Mouse (Mus musculus) bone marrow macrophage, adult 2 months (primary cell): ENCODE measurements around the gene Elovl1. TPM values are rescaled to one million over a fixed set of nuclear protein-coding genes. Genes with fewer than 3 reads are reported as not detected.
A peak's percentile ranks its signal among the peaks of the same experiment; 100 is the strongest.

ENCODE experiments used
- H3K27ac ChIP-seq: 2 replicates; pipeline ENCODE4 v1.5.1; 2012; ENCODE audit warnings: low read depth, low read length; ENCODE audit not compliant: insufficient read depth
- H3K4me1 ChIP-seq: 2 replicates; pipeline ENCODE4 v1.6.1; 2012; ENCODE audit warnings: low read length; ENCODE audit not compliant: control insufficient read depth, insufficient read depth
- H3K4me3 ChIP-seq: 2 replicates; pipeline ENCODE4 v1.5.1; 2012; ENCODE audit warnings: mild to moderate bottlenecking, low read length, moderate library complexity; ENCODE audit not compliant: insufficient read depth
- CTCF ChIP-seq: IDR thresholded peaks from 2 replicates; pipeline ENCODE4 v1.5.1; 2012; ENCODE audit warnings: low read depth, mild to moderate bottlenecking, low read length, moderate library complexity
- POLR2A ChIP-seq: IDR thresholded peaks from 2 replicates; pipeline ENCODE4 v1.6.1; 2012; ENCODE audit warnings: mild to moderate bottlenecking, low read depth, low read length, borderline replicate concordance
- polyA plus RNA-seq: library from polyadenylated mRNA; stranded (reverse); fragments of >200 nt; gene quantifications from 2 replicates; pipeline ENCODE4 v1.2.4, GENCODE M21; 2012; ENCODE audit not compliant: missing spikeins, insufficient read depth, insufficient read length

Gene Elovl1
- polyA plus RNA-seq, 1 experiment = 117 TPM

DNA sequence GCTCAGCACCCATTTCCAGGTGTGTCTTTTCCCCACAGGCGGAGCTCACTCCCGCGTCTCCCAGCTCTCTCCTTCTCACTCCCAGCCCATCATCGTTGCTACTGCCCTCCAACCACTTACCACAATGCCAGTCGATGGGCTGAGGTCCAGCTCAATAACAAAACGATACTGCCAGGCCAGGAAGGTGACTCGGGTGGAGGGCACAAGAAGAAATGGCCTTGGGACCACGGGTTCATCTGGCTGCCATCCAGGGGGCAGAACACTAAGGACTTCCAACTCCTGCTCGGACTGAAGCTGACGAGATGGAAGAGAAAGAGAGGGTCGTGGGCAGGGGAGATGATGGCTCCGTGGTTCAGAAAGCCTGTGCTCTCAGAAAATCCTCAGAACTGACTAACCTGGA lies 25.2 kb upstream of the Elovl1 start:
- Histone ChIP-seq H3K4me3 (no peak overlapping the region), H3K4me1 (no peaks in the 10 kb centered on the region), H3K27ac (no peak overlapping the region)
- no peak for TF ChIP-seq CTCF
- TF ChIP-seq POLR2A = no peak

DNA sequence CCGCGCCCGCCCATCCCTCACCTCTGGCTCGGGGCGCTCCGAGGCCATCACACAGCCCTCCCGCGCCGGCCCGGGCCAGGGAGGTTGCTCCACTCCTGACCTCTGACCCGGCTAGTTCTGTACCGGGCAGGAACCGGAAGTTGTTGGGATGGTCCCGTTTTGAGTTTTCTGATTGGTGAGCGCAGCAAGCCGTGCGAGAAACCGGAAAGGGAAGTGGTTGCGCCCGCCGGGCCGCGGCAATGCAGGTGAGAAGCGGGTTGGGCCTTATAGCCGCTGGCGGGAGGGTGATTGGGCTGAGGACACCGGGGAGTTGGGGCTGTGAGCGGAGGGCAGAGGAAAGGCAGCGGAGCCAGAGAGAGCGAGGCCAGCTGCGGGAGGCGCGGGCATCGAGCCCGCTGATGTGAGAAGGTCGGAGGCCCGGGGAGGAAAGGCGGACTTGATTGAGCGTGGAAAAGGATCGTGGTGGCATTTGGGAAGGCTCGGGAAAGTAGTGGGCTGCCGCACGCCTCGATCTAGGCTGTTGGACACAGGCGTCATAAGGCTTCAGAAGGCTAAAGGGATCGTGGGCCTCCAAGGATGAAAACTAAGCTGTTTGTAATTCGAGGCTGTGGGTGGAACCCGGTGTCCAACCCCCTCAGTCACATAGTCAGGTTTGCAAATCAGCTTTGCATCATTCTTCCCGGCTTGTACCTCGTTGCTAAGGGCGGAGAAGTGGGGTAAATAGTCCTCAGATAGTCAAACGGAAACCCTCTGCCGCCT lies 18.6 kb upstream of the Elovl1 start, which contains the start of the genes Szt2 and Med8:
Gene Szt2, minus strand, starts transcription at position 132 of the 759 bp plus-strand sequence.
Gene Med8, plus strand, starts transcription at position 196 of the 759 bp plus-strand sequence.
- H3K4me1 ChIP-seq = peaks cover 11% of the 10 kb centered on the region
- TF ChIP-seq CTCF = no peak
- no peak for TF ChIP-seq POLR2A
- peak within 1 kb of the TSS; percentile 11 for H3K27ac ChIP-seq
- peak within 1 kb of the TSS; percentile 87 for H3K4me3 ChIP-seq

DNA sequence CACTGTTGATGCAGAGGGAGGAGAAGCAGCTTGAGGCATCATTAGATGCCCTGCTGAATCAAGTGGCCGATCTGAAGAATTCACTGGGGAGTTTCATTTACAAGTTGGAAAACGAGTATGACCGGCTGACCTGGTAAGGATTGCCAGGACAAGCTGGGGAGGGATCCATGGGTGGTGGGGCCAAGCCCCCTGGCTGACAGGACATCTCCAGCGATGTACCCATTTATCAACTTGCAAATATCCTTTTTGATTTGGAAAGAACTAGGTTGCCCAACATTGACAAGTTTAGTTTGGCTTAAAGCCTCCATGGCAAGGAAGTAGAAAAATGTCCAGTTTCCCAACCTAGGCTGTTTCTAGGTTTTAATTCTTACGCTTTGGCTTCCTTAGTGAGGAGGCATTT lies 17.0 kb upstream of the Elovl1 start:
- no peak overlapping the region for H3K4me3 ChIP-seq
- no peak for TF ChIP-seq CTCF
- no peak for TF ChIP-seq POLR2A
- no peak overlapping the region for H3K27ac ChIP-seq
- peaks cover 11% of the 10 kb centered on the region for H3K4me1 ChIP-seq

DNA sequence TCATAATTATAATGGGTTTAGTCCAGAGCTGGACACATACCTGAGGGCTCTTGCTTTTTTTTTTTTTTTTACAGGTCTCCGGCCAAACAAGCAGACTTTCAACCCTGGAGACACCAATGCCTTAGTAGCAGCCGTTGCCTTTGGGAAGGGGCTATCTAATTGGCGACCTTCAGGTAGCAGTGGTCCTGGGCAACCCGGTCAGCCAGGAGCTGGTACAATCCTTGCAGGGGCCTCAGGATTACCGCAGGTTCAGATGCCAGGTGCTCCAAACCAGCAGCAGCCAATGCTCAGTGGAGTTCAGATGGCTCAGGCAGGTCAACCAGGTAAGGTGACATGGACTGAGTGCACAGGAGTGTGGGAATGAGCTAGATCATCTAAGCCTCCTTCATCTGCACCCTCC lies 14.3 kb upstream of the Elovl1 start:
- H3K27ac ChIP-seq = no peak overlapping the region
- TF ChIP-seq POLR2A (no peak), CTCF (no peak)
- no peak overlapping the region for H3K4me3 ChIP-seq
- H3K4me1 ChIP-seq = peaks cover 24% of the 10 kb centered on the region

DNA sequence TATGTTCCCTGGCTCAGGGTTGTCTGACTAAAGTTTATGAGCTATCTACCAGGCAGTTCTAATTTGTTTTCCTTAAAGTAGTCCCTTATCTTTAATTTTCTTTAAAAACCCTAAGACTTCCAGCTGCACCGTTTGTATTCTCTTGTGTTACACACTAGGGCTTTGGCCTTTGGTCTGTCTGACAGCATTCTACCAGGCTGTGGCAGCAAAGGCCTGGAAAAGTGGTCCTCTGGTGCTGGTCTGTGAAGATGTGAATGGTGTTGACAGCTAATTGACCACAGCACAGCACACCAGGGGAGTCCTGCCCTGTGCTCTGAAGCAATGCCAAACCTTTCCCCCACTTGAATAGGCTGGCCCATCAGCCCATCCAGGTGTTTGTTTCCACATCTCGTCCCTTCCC lies 12.1 kb upstream of the Elovl1 start:
- H3K4me3 ChIP-seq = no peak overlapping the region
- H3K4me1 ChIP-seq = peaks cover 19% of the 10 kb centered on the region
- TF ChIP-seq CTCF (no peak), POLR2A (no peak)
- H3K27ac ChIP-seq = no peak overlapping the region

DNA sequence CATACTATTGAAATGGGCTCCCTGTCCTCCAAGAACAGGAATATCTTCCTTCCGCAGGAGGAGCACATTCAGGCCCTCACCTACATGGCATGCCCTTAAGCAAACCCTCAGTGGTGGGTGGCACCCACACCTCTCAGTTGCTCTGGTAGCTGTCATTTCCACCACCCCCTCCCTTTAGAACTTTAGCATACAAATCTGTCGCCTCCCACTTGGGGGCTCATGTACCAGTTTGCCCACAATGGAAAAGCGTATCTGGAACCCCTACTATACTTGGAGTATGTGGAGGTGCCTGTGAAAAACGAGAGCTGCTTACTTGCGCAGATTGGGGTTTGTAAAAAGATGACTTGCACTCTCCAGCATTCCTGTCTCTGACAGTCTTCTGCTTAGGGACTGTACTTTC lies 11.6 kb upstream of the Elovl1 start:
- TF ChIP-seq CTCF = no peak
- H3K4me3 ChIP-seq = no peak overlapping the region
- H3K27ac ChIP-seq = no peak overlapping the region
- peaks cover 19% of the 10 kb centered on the region for H3K4me1 ChIP-seq

DNA sequence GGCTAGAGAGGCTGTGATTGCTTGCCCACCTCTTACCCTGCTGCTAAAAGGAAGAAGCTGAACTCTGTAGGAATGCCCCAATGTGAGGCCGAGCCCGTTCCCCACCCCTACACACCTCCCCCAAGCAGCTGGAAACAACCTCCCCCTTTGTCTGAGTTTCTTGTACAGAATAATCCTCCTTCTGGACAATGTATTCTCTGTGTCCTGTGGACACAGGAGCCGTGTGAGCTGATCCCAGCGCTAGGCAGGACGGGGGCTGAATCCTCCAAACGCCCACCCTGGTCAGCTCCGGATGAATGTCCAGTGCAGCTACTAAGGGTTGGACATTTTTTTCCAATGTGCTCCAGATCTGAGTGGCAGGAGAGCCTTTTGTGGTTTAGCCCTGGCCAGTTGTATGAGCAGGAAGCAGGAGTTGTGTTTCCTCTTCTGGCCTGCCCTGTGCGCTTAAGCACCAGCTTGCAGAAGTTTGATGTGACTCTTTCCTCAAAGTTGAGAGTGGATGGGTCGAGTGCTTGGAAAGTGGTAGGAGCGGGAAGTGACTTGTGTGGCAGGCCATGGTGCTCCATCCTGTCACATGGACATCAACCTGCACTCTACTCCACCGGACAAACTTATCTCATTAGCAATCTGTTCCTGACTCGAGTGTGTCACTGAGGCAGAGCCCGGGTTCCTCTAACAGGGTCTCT lies 10.6 kb upstream of the Elovl1 start:
- H3K4me1 ChIP-seq = peaks cover 19% of the 10 kb centered on the region
- H3K27ac ChIP-seq = 0 out of 2 replicates have a peak overlapping the region, but pooled peaks have one; percentile 9
- TF ChIP-seq CTCF (no peak), POLR2A (no peak)
- no peak overlapping the region for H3K4me3 ChIP-seq

DNA sequence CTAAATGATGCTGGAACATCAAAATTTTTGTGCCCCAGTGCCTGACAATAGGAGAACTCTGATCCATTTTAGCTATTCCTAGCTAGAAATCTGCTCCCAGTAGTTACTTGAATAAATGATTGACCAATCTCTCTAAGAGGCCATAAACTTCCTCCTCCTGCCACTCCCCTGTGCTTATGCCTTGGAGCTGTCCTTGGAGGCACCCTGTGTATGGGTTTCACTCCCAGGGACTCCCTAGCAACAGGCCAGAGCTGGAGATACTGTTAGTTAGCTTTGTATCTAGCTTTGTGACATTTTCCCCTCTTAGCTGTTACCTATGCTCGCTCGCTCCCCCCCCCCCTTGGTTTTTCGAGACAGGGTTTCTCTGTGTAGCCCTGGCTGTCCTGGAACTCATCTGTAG lies 6.5 kb upstream of the Elovl1 start:
- H3K4me3 ChIP-seq = no peak overlapping the region
- H3K4me1 ChIP-seq = peaks cover 30% of the 10 kb centered on the region
- TF ChIP-seq CTCF (no peak), POLR2A (no peak)
- H3K27ac ChIP-seq = no peak overlapping the region

DNA sequence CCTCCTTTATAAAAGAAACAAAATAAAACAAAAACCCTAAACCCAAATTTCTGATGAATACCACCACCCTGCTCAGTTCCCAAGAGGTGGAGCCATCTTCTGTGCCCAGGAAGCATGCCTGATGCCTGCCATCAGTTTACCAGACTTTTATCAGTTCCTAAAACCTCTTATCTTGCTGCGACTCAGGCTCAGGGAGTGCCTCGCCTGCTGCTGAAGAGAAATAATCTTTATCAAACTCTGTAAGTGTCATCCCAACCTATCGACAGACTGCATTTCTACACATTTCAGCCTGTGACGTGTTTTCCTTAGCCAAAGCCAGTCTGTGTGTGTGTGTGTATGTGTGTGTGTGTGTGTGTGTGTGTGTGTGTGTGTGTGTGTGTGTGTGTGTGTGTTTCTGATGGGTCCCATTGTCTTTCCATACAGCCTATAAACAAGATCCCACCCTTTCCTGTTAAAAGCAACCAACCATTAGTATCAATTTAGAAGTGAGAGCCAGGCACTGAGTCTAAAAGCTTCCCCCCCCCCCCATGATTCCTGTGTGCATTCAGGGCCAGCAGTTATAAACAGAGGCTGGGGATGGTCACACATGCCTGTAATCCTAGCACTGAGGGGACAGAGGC lies 3.2 kb upstream of the Elovl1 start:
- Histone ChIP-seq H3K27ac (no peak overlapping the region), H3K4me1 (peaks cover 32% of the 10 kb centered on the region), H3K4me3 (no peak overlapping the region)
- no peak for TF ChIP-seq POLR2A
- no peak for TF ChIP-seq CTCF

DNA sequence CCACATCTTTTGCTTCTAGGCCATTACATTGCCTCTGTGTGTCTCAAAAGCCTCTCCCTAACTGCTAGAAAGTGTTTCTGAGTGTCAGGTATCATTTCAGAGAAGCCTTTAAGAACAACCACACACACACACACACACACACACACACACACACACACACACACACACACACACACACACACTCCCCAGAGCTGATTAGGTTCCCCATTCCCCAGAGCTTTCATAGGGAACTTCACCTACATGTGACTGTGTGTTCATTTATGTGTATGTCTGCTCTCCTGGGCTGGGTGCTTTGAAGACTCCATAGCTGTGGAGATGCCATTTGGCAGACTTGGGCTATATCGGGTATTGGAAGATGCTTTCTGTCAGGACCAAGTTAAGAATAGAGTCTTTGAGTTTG lies 2.5 kb upstream of the Elovl1 start:
- Histone ChIP-seq H3K4me3 (no peak overlapping the region), H3K4me1 (peaks cover 39% of the 10 kb centered on the region), H3K27ac (peak overlapping the region; percentile 39)
- no peak for TF ChIP-seq POLR2A
- no peak for TF ChIP-seq CTCF
